Comparison of ENCODE assay signal across 17 mouse cellular contexts in the genomic region with DNA sequence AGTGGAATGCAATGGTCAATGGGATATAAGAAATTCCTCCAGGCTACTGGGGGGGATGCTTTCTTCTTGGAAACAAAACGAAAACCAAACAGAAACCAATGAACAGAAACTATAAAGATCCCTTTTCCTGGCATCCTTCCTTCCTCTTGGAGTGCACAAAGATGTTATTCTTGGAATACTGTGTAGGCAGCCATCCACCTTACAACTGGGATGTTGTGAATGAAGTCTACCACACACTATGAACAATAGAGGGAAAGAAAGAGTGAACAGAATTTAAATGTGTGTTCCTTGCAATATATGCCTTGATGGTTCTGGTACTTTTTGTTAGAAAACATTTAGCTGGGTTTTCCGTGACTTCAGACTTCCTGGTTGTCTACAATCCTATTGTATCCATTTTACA.
"Had no signal": no experiment of that assay in that cellular context is flagged by ENCODE, and none has a peak within 500 bp of the region (broad histone marks: within the 10 kb centered on the region; RNA-seq: fewer than 3 reads in every experiment).

No protein-coding gene starts in this region.

- DNase-seq: left cerebral cortex, postnatal 4 days; liver; liver, embryonic 13.5 days; liver, postnatal 0 days; lung, adult 18-20 months; lung, adult 2 months; lung, embryonic 14.5 days; lung, postnatal 10 days; lung, postnatal 14 days; lung, postnatal 36 days; lung, postnatal 4 days; midbrain, embryonic 14.5 days had no signal

- ATAC-seq: liver, embryonic 12.5 days; liver, postnatal 0 days; lung, postnatal 0 days; midbrain, embryonic 13.5 days; midbrain, embryonic 15.5 days; midbrain, embryonic 16.5 days had no signal
